Mouse (Mus musculus): ENCODE data around the gene Zfp3. TPM values are rescaled to one million over a fixed set of nuclear protein-coding genes. Genes with fewer than 3 reads are reported as not detected.

Gene Zfp3
- polyA plus RNA-seq, 1 experiment: 1.1 TPM

GRCm38 (mm10) chr11:70805641-70806175 lies 41.7 kb downstream of the Zfp3 start:
- Histone ChIP-seq H3ac (ENCODE audit: control insufficient read depth, insufficient read length, low read depth) (no peak overlapping the region), H3K36me3 (ENCODE audit: control insufficient read depth, insufficient read depth) (no peaks in the 10 kb centered on the region), H3K79me3 (ENCODE audit: low read depth) (no peaks in the 10 kb centered on the region), H3K79me2 (ENCODE audit: control insufficient read depth, insufficient read depth) (no peaks in the 10 kb centered on the region), H3K27me3 (ENCODE audit: control insufficient read depth, insufficient read depth, insufficient read length) (no peaks in the 10 kb centered on the region), H3K4me3 (ENCODE audit: insufficient read depth, poor library complexity, severe bottlenecking) (no peak overlapping the region)
- TF ChIP-seq MAX (IDR thresholded peaks at IDR 0.05): no peak
- TF ChIP-seq FOSL1 (IDR thresholded peaks at IDR 0.05; ENCODE audit: insufficient read depth, low read length, poor library complexity, severe bottlenecking): no peak
- TF ChIP-seq CEBPB (IDR thresholded peaks at IDR 0.05; ENCODE audit: low read depth): no peak
- no peak for TF ChIP-seq USF1 (IDR thresholded peaks at IDR 0.05; ENCODE audit: low read depth)
- TF ChIP-seq CTCF (IDR thresholded peaks at IDR 0.05; ENCODE audit: control insufficient read depth, insufficient read depth, insufficient read length): no peak
- no peak for TF ChIP-seq MYOG (IDR thresholded peaks at IDR 0.05; ENCODE audit: control insufficient read depth, extremely low read depth, insufficient read length)
- no peak for TF ChIP-seq MYOD1 (IDR thresholded peaks at IDR 0.05; ENCODE audit: control insufficient read depth, insufficient read length, low read depth)

GRCm38 (mm10) chr11:70806697-70807096 lies 42.7 kb downstream of the Zfp3 start:
- H3K36me3 ChIP-seq (ENCODE audit: control insufficient read depth, insufficient read depth): no peaks in the 10 kb centered on the region
- TF ChIP-seq MAX (IDR thresholded peaks at IDR 0.05) (no peak), FOSL1 (IDR thresholded peaks at IDR 0.05; ENCODE audit: insufficient read depth, low read length, poor library complexity, severe bottlenecking) (no peak), USF1 (IDR thresholded peaks at IDR 0.05; ENCODE audit: low read depth) (no peak), CEBPB (IDR thresholded peaks at IDR 0.05; ENCODE audit: low read depth) (no peak), MYOG (IDR thresholded peaks at IDR 0.05; ENCODE audit: control insufficient read depth, extremely low read depth, insufficient read length) (no peak), CTCF (IDR thresholded peaks at IDR 0.05; ENCODE audit: control insufficient read depth, insufficient read depth, insufficient read length) (no peak), MYOD1 (IDR thresholded peaks at IDR 0.05; ENCODE audit: control insufficient read depth, insufficient read length, low read depth) (no peak)
- no peaks in the 10 kb centered on the region for H3K79me2 ChIP-seq (ENCODE audit: control insufficient read depth, insufficient read depth)
- H3K27me3 ChIP-seq (ENCODE audit: control insufficient read depth, insufficient read depth, insufficient read length): no peaks in the 10 kb centered on the region
- no peaks in the 10 kb centered on the region for H3K79me3 ChIP-seq (ENCODE audit: low read depth)
- H3K4me3 ChIP-seq (ENCODE audit: insufficient read depth, poor library complexity, severe bottlenecking): no peak overlapping the region
- no peak overlapping the region for H3ac ChIP-seq (ENCODE audit: control insufficient read depth, insufficient read length, low read depth)

GRCm38 (mm10) chr11:70807630-70808029 lies 43.6 kb downstream of the Zfp3 start:
- Histone ChIP-seq H3K36me3 (ENCODE audit: control insufficient read depth, insufficient read depth) (no peaks in the 10 kb centered on the region), H3K79me2 (ENCODE audit: control insufficient read depth, insufficient read depth) (no peaks in the 10 kb centered on the region), H3K27me3 (ENCODE audit: control insufficient read depth, insufficient read depth, insufficient read length) (no peaks in the 10 kb centered on the region), H3ac (ENCODE audit: control insufficient read depth, insufficient read length, low read depth) (no peak overlapping the region), H3K4me3 (ENCODE audit: insufficient read depth, poor library complexity, severe bottlenecking) (no peak overlapping the region), H3K79me3 (ENCODE audit: low read depth) (no peaks in the 10 kb centered on the region)
- no peak for TF ChIP-seq CEBPB (IDR thresholded peaks at IDR 0.05; ENCODE audit: low read depth)
- no peak for TF ChIP-seq CTCF (IDR thresholded peaks at IDR 0.05; ENCODE audit: control insufficient read depth, insufficient read depth, insufficient read length)
- TF ChIP-seq FOSL1 (IDR thresholded peaks at IDR 0.05; ENCODE audit: insufficient read depth, low read length, poor library complexity, severe bottlenecking): no peak
- TF ChIP-seq MYOG (IDR thresholded peaks at IDR 0.05; ENCODE audit: control insufficient read depth, extremely low read depth, insufficient read length): no peak
- no peak for TF ChIP-seq MAX (IDR thresholded peaks at IDR 0.05)
- no peak for TF ChIP-seq USF1 (IDR thresholded peaks at IDR 0.05; ENCODE audit: low read depth)
- no peak for TF ChIP-seq MYOD1 (IDR thresholded peaks at IDR 0.05; ENCODE audit: control insufficient read depth, insufficient read length, low read depth)

GRCm38 (mm10) chr11:70808101-70808500 lies 44.1 kb downstream of the Zfp3 start:
- Histone ChIP-seq H3K79me2 (ENCODE audit: control insufficient read depth, insufficient read depth) (no peaks in the 10 kb centered on the region), H3K79me3 (ENCODE audit: low read depth) (no peaks in the 10 kb centered on the region), H3ac (ENCODE audit: control insufficient read depth, insufficient read length, low read depth) (no peak overlapping the region), H3K36me3 (ENCODE audit: control insufficient read depth, insufficient read depth) (no peaks in the 10 kb centered on the region), H3K27me3 (ENCODE audit: control insufficient read depth, insufficient read depth, insufficient read length) (no peaks in the 10 kb centered on the region), H3K4me3 (ENCODE audit: insufficient read depth, poor library complexity, severe bottlenecking) (no peak overlapping the region)
- no peak for TF ChIP-seq MAX (IDR thresholded peaks at IDR 0.05)
- no peak for TF ChIP-seq MYOG (IDR thresholded peaks at IDR 0.05; ENCODE audit: control insufficient read depth, extremely low read depth, insufficient read length)
- TF ChIP-seq CEBPB (IDR thresholded peaks at IDR 0.05; ENCODE audit: low read depth): no peak
- no peak for TF ChIP-seq MYOD1 (IDR thresholded peaks at IDR 0.05; ENCODE audit: control insufficient read depth, insufficient read length, low read depth)
- TF ChIP-seq FOSL1 (IDR thresholded peaks at IDR 0.05; ENCODE audit: insufficient read depth, low read length, poor library complexity, severe bottlenecking): no peak
- no peak for TF ChIP-seq USF1 (IDR thresholded peaks at IDR 0.05; ENCODE audit: low read depth)
- TF ChIP-seq CTCF (IDR thresholded peaks at IDR 0.05; ENCODE audit: control insufficient read depth, insufficient read depth, insufficient read length): no peak

GRCm38 (mm10) chr11:70809011-70809410 lies 45.0 kb downstream of the Zfp3 start:
- Histone ChIP-seq H3K27me3 (ENCODE audit: control insufficient read depth, insufficient read depth, insufficient read length) (no peaks in the 10 kb centered on the region), H3K79me2 (ENCODE audit: control insufficient read depth, insufficient read depth) (no peaks in the 10 kb centered on the region), H3K36me3 (ENCODE audit: control insufficient read depth, insufficient read depth) (no peaks in the 10 kb centered on the region), H3K4me3 (ENCODE audit: insufficient read depth, poor library complexity, severe bottlenecking) (no peak overlapping the region), H3ac (ENCODE audit: control insufficient read depth, insufficient read length, low read depth) (no peak overlapping the region), H3K79me3 (ENCODE audit: low read depth) (no peaks in the 10 kb centered on the region)
- TF ChIP-seq CTCF (IDR thresholded peaks at IDR 0.05; ENCODE audit: control insufficient read depth, insufficient read depth, insufficient read length) (no peak), USF1 (IDR thresholded peaks at IDR 0.05; ENCODE audit: low read depth) (no peak), CEBPB (IDR thresholded peaks at IDR 0.05; ENCODE audit: low read depth) (no peak), MYOD1 (IDR thresholded peaks at IDR 0.05; ENCODE audit: control insufficient read depth, insufficient read length, low read depth) (no peak)

- no peak for TF ChIP-seq CEBPB (IDR thresholded peaks at IDR 0.05; ENCODE audit: low read depth)
- TF ChIP-seq MAX (IDR thresholded peaks at IDR 0.05): no peak
- Histone ChIP-seq H3K4me3 (ENCODE audit: insufficient read depth, poor library complexity, severe bottlenecking) (no peak overlapping the region), H3ac (ENCODE audit: control insufficient read depth, insufficient read length, low read depth) (no peak overlapping the region), H3K27me3 (ENCODE audit: control insufficient read depth, insufficient read depth, insufficient read length) (no peaks in the 10 kb centered on the region), H3K36me3 (ENCODE audit: control insufficient read depth, insufficient read depth) (no peaks in the 10 kb centered on the region), H3K79me2 (ENCODE audit: control insufficient read depth, insufficient read depth) (no peaks in the 10 kb centered on the region), H3K79me3 (ENCODE audit: low read depth) (no peaks in the 10 kb centered on the region)
Observed at GRCm38 (mm10) chr11:70811041-70811440, 47.0 kb downstream of the Zfp3 start.

Data from C2C12 (cell line).